Mouse (Mus musculus): Measurements from ENCODE around the gene Sdk1.

DNA sequence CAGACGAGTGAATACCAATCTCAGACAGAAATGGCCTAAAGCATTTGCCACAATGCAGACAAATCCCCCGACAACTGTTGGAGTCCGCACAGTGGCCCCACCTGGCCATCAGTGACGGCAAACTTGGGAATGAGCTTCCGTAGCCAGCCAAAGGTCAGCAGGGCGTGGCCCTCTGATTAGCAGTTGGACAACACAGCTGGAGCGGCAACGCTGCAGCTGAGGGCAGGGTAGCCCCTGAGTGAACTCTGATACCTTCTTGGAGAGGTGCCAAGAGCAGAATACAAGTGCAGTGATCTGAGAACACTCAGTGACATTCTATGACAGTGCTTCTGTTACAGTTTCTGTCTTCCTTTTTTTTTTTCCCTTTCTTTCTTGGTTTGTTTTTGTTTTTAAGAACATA, 610.9 kb downstream of the Sdk1 start:
- TF ChIP-seq POLR2A (IDR thresholded peaks at IDR 0.05; ENCODE audit: extremely low read depth, insufficient read depth, low read length) (no peak), CTCF (IDR thresholded peaks at IDR 0.05; ENCODE audit: low read depth, low read length) (no peak)
